Mouse (Mus musculus): ENCODE results near the gene Rapgef1.
"Not testable (repeated sequence)": the region's sequence is repeated elsewhere in the genome, so short reads cannot be mapped to it uniquely, and the experiment has no call there.

Gene Rapgef1

GRCm38 (mm10) chr2:29707731-29708130 lies 88.2 kb downstream of the Rapgef1 start:
- DNase-seq: peak; percentile 64 to 80

- DNase-seq: not testable (repeated sequence)
These were observed 88.7 kb downstream of the Rapgef1 start for GRCm38 (mm10) chr2:29708209-29708608.

GRCm38 (mm10) chr2:29711038-29711437 lies 91.5 kb downstream of the Rapgef1 start:
- DNase-seq: no peak

GRCm38 (mm10) chr2:29711877-29712276 lies 92.4 kb downstream of the Rapgef1 start:
- no peak for DNase-seq

GRCm38 (mm10) chr2:29713501-29713900 lies 94.0 kb downstream of the Rapgef1 start:
- DNase-seq: no peak

GRCm38 (mm10) chr2:29714127-29714526 lies 94.6 kb downstream of the Rapgef1 start:
- DNase-seq: no peak

GRCm38 (mm10) chr2:29716143-29716542 lies 96.6 kb downstream of the Rapgef1 start:
- no peak for DNase-seq

GRCm38 (mm10) chr2:29716691-29717090 lies 97.2 kb downstream of the Rapgef1 start:
- DNase-seq: no peak

- DNase-seq: no peak
These were observed 99.1 kb downstream of the Rapgef1 start for GRCm38 (mm10) chr2:29718581-29718980.

GRCm38 (mm10) chr2:29723132-29723531 lies 103.6 kb downstream of the Rapgef1 start:
- DNase-seq: no peak

GRCm38 (mm10) chr2:29724664-29725365 lies 105.3 kb downstream of the Rapgef1 start:
- no peak for DNase-seq

GRCm38 (mm10) chr2:29729500-29729899 lies 110.0 kb downstream of the Rapgef1 start:
- no peak for DNase-seq

- peak; percentile 68 to 70 for DNase-seq
These were observed 112.0 kb downstream of the Rapgef1 start for GRCm38 (mm10) chr2:29731545-29731944.

- DNase-seq: no peak
These were observed 113.0 kb downstream of the Rapgef1 start for GRCm38 (mm10) chr2:29732559-29732958.

- DNase-seq: no peak
These were observed 113.8 kb downstream of the Rapgef1 start for GRCm38 (mm10) chr2:29733348-29733747.

- DNase-seq: no peak
These were observed 116.2 kb downstream of the Rapgef1 start for GRCm38 (mm10) chr2:29735708-29736107.

- no peak for DNase-seq
These were observed 117.8 kb downstream of the Rapgef1 start for GRCm38 (mm10) chr2:29737209-29737925.

- no peak for DNase-seq
These were observed 119.3 kb downstream of the Rapgef1 start for GRCm38 (mm10) chr2:29738799-29739198.

- DNase-seq: peak in 1 of 2 experiments; percentile 43
These were observed 119.8 kb downstream of the Rapgef1 start for GRCm38 (mm10) chr2:29739368-29739767.

- no peak for DNase-seq
These were observed 121.7 kb downstream of the Rapgef1 start for GRCm38 (mm10) chr2:29741207-29741606.

GRCm38 (mm10) chr2:29744256-29744655 lies 124.7 kb downstream of the Rapgef1 start:
- no peak for DNase-seq

GRCm38 (mm10) chr2:29747188-29747782 lies 127.8 kb downstream of the Rapgef1 start:
- peak; percentile 32 to 41 for DNase-seq

- DNase-seq: peak; percentile 59 to 65
These were observed 128.3 kb downstream of the Rapgef1 start for GRCm38 (mm10) chr2:29747852-29748251.

GRCm38 (mm10) chr2:29748499-29748898 lies 129.0 kb downstream of the Rapgef1 start:
- DNase-seq: no peak

Data from cerebellum, postnatal 10 days (tissue).